Mouse (Mus musculus) c-Kit-negative CD71-positive TER-119-positive erythroid progenitor cells, embryonic 14.5 days (primary cell): ENCODE measurements around the gene Popdc2.

Experiments used
- DNase-seq: peaks from one replicate; pipeline ENCODE4 v3.0.0-alpha.2; 2013; ENCODE audit warnings: low read depth, low spot score

Popdc2 gene

DNA sequence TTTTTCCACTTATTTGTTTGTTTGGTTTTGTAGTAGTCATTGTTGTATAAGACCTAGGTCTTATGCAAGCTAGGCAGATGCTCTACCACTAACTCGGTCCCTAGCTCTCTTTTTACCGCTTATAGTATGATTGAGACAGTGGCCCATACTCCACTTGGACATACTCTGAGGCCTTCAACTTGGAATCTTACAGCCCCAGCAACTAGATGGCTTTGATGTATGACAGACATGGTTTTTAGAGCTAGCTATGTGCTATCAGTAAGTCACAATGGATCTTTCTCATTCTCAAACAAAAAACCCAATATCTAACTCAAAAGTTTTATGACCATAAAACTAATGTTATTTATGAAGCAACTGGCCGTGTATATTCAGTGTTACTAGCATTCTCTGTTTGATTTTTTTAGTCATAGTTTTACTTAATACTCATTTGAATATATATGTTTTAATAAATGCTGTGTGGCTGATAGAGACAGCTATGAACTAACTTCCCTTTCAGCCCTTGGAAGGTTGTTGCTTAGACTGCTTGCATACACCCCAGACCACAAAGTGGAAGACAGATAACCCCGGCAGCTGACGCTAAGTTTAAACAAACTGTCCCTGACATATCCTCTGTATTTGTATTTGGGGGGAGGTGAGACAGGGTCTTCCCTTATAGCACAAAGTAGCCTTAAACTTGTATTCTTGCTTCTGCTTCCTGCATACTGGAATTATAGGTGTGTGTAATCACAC, 7.7 kb upstream of the Popdc2 start:
- no peak for DNase-seq

DNA sequence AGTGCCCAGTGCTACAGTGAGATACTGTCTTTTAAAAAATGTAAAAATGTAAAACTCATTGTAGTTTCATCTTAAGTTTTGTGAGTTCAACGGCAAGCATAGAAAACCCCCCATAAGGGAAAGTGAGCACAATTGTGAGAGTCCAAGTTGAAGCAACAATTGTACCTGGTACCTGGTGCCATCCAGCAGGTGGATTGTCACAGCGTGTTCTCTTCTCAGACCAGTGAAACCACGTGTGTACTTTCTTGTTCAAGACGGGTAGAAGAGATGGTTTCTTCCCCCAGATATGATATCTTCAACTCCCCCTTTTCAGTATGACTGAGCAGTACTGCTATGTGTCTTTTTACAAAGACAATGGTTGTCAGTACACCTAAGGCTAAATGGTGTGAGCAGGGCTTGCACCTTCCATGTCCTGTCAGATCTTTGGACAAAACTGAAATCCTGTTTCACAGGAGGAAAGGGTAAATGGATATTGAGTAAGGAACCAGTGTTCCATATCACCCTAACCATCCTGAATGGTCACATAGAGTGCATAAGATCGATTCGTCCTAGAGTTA, 3.7 kb upstream of the Popdc2 start:
- DNase-seq = no peak

- no peak for DNase-seq
These were observed 2.8 kb upstream of the Popdc2 start for GRCm38 (mm10) chr16:38359241-38359640.

DNA sequence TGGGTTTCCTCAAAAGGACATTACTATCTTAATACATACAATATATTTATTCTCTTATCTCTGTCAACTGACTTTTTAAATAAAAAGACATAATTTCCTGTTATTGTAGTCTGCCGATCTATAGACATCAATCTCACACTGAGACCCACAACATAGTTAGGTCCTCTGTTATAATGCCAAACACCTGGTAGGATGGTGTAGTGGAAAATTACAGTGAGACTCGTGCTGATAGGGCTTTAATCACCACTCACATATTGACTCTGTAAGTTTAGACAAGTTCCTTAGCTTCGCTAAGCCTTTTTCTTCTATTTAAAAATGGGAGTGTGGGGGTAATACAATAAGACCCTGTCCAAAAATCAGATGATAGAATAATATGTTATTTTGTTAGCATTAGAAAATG, 2.2 kb upstream of the Popdc2 start:
- no peak for DNase-seq

GRCm38 (mm10) chr16:38360317-38360716, 1.7 kb upstream of the Popdc2 start:
- no peak for DNase-seq

GRCm38 (mm10) chr16:38362493-38363255, 665 bp downstream of the Popdc2 start:
- DNase-seq = no peak

DNA sequence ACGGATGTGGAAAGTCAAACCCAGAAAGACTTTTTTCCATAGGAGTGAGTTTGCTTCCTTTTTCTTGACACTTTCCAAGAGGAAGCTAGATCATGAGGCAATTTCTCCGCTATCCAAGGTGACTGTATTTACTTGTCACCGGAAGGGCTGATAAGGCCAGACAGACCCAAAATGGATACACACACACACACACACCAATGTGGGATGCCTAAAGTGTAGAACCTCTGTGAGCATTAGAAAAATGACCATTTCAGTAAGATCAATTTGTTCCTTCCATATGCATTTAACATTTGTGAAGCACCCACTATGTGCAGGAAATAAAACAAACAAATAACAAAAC, 1.2 kb downstream of the Popdc2 start:
- DNase-seq = no peak

DNA sequence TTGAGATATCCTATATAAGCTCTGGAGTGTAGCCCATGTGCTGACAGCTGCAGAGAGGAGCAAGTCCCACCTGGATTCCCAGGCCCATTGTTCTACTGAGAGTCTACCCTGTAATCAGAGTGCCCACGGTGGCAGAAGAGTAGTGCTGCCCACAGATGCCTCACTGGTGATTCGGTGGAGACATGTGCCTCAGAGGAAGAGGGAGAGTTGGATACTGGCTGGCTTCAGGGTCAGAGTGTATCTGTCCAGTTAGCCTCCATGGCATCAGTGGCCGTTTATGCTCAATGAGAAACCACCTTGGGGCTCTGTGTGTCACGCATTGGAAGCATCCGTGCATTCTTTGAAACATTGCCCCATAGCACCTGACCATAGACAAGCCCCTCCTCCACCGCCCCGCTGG, 1.6 kb downstream of the Popdc2 start:
- no peak for DNase-seq

DNA sequence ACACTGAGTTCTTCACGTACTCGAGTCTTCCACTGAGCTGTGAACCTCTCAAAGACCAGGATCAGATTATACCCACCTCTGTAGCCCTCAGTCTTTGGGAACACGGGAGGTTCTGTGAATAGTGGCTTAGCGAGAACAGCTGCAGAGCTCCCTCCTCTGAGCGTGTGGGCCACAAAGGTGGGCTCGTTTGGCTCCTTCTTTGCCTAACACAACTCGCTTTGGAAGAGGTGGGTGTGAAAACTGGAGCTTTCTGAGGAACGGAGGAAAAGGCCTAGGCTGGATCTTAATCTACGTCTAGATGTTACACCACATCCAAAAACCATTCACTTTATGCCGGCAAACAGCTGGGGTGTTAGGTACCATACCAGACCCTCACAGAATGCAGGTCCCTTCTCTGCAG, 3.4 kb downstream of the Popdc2 start:
- no peak for DNase-seq

GRCm38 (mm10) chr16:38366231-38366630, 4.2 kb downstream of the Popdc2 start:
- DNase-seq = no peak

DNA sequence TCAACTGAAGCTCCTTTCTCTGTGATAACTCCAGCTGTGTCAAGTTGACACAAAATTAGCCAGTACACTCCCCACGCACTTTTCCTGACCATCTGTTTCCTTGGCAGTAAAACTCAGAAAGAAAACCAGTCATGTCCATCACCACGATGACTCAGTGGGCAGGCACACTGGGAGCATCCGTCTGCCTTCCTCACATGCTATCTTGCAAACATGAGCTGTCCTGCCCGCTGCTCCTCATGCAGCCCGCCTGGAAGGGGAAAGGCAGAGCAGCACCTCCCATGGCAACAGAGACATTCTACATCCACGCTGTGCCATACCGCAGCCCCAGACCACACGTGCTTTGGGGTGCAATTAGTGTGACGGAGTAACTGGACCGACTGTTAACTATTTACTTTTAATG, 6.3 kb downstream of the Popdc2 start:
- DNase-seq = no peak

DNA sequence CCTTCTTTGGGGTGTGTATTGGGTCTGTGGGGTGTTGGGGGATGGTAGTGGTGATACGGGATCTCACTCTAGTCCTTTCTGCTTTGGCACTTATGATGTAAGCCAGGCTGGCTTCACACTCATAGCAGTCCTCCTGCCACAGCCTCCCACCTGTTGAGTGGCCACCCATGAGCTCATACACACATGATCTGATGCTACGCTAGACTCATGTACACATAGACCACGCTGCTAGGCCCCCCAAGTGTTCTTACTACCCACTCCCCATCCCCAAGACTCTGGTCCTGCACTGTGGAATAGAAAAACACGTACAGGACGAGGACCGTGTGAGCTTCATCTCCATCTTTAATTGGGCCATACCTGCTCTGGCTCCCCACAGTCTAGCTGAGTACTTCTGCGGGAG, 7.0 kb downstream of the Popdc2 start:
- DNase-seq = no peak

- DNase-seq = no peak
These were observed 7.4 kb downstream of the Popdc2 start for GRCm38 (mm10) chr16:38369431-38369830.

DNA sequence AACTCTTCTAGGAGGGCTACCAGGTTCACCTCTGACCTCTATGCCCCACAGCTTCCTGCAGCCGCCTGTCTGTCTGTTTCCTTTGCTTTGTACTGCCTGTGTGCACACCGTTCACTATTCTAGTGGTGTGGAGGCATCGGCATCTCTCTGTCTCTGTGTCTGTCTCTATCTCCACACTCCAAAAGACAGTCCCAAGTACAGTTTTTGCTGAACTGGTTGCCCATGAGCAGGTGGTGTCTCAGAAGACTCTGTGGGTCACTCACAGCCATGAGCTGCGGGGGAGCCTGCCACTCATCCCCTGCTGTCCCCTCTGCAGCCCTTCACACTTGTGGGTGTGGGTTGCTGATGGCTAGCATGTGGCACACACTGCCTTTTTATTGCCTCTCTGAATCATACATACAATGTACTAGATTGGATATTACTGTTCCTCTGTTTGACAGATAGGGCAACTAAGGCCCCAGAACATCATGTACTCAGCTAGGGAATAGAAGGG, 8.0 kb downstream of the Popdc2 start:
- no peak for DNase-seq

DNA sequence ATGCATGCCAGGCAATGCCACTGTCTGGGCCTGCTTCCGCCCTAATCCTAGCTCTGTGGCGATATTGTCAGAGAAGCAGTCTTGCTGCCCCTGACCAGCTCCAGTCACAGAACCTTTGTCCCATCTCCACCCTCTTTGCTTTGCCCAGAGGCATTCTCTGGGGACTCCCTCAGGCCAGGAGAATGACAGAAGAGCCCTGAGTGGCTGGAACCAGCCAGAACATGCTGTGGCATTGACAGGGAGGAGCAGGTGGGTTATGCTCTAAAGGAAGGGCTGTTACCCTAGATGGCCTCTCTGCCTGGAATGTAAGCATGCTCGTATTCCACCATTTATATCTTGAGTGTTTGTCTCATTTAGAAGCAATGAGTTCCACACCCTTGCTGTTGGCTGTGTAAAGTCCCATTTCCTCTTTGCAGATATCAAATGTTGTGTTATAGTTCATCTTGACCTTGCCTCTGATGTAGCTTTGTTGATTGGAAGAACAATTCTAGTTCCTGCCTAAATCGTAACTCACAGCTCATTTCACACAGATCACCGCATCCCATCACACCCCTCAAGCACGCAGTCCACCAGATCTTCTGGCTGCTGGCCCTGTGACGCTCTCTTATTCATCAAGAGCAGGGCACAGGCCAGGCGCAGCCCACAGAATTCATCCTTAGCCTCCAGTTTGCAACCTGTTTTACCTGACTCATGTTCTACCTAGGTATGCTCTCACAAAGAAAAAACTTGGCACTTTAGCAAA, 8.8 kb downstream of the Popdc2 start:
- DNase-seq = no peak

GRCm38 (mm10) chr16:38371705-38372296, 9.8 kb downstream of the Popdc2 start:
- peak; percentile 94 for DNase-seq

DNA sequence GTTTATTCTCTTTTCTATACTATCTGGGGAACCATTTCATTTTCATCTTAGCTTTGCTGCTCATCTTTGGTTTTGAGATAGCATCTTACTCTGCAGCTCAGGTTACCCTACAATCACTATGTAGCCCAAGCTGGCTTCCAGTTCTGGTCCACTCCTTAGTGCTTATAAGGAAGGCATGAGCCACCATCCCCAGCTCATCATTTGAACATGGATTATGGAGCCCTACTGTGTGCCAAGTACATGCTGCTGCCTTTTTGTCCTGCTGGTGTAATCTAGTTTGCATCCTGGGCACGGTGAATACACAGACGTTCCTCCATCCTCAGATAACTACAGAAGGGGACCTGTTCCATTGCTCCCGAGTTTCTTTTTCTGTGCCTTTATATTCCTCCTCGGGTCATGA, 10.9 kb downstream of the Popdc2 start:
- DNase-seq = no peak

DNA sequence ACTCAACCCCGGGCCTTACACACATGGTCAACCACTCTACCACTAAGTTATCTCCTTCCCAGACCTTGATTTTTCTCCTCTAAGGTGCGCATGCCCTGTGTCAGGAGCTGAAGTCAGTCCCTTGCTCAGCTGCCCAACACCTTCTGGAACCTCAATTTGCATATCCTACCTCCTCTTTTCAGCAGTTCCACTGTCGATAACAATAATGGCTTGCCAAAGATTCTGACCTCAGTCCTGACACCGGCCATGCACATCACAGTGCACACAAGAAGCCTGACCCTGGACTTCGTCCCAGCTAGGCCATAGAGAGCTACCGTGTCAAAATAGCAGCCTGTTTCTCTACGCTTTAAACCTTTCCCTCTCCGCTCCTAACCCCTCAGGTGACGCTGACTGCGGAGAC, 11.4 kb downstream of the Popdc2 start:
- DNase-seq = no peak

DNA sequence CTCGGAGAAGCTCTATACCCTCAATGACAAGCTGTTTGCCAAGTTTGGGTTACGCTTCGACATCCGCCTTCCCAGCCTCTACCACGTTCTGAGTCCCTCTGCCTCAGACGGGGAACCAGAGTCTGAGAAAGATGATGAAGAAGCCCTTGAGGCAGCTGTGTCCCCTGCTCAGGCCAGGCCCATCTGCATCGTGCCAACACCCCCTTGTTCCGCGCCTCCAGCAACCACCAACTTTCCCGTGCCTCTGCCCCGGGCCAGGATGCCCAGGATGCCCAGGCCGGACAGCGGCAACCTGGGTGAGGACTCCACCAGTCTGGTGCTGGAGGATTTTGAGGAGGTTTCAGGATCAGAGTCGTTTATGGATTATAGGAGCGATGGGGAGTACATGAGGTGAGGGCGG, 11.9 kb downstream of the Popdc2 start:
- DNase-seq = no peak

GRCm38 (mm10) chr16:38374379-38375140, 12.6 kb downstream of the Popdc2 start:
- DNase-seq = peak; percentile 63

DNA sequence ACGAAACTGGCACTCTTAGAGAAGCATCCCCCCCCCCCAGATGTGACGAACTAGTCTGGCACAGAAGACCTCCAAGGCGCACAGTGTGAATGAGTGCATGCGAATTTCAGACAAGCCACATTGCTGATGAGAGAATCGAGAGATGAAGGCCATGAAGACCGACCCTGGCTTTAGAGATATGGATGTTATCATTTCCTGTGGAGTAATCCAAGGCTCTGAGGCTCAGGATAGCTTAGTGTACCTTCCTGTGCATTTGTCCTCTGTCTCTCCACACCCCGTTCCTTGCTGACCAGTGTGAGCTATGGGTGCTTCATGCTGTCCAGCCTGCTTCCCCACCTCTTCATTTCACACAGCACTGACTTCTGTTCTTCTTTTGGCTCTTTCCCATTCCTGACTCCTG, 13.2 kb downstream of the Popdc2 start:
- DNase-seq = no peak
